Mouse (Mus musculus) midbrain, postnatal 0 days (tissue): ENCODE measurements around the gene Psmb10. TPM values are rescaled to one million over a fixed set of nuclear protein-coding genes. Genes with fewer than 3 reads are reported as not detected.

Experiments used
- ATAC-seq: fragments of 200-750 bp; cut with Nextera tagmentation; 2 replicates; pipeline ENCODE4 v1.8.0; 2017; ENCODE audit warnings: moderate number of reproducible peaks, mild to moderate bottlenecking, moderate TSS enrichment, moderate library complexity; ENCODE audit not compliant: low FRiP score
- DNase-seq: peaks from one replicate; pipeline ENCODE4 v3.0.0-alpha.2; 2015; ENCODE audit warnings: low spot score
- H3K27ac ChIP-seq: fragments of 300-500 bp; sonication (generic); 2 replicates; pipeline ENCODE4 v1.5.1; 2014; ENCODE audit warnings: low read depth, mild to moderate bottlenecking, low read length, mixed read lengths
- H3K27me3 ChIP-seq: fragments of 300-500 bp; sonication (generic); 2 replicates; pipeline ENCODE4 v1.6.1; 2014; ENCODE audit warnings: low read length, control low read depth, mixed read lengths; ENCODE audit not compliant: insufficient read depth
- H3K36me3 ChIP-seq: fragments of 300-500 bp; sonication (generic); 2 replicates; pipeline ENCODE4 v1.6.1; 2014; ENCODE audit warnings: low read length, control low read depth, mixed read lengths; ENCODE audit not compliant: insufficient read depth
- H3K4me1 ChIP-seq: fragments of 300-500 bp; sonication (generic); 2 replicates; pipeline ENCODE4 v1.6.1; 2014; ENCODE audit warnings: mild to moderate bottlenecking, control low read depth, antibody characterized with exemption, low read length, mixed read lengths; ENCODE audit not compliant: insufficient read depth
- H3K4me2 ChIP-seq: fragments of 300-500 bp; sonication (generic); 2 replicates; pipeline ENCODE4 v1.6.1; 2014; ENCODE audit warnings: low read depth, mild to moderate bottlenecking, low read length, mixed read lengths; ENCODE audit not compliant: poor library complexity, severe bottlenecking
- H3K4me3 ChIP-seq: fragments of 300-500 bp; sonication (generic); 2 replicates; pipeline ENCODE4 v1.5.1; 2014; ENCODE audit warnings: low read depth, mild to moderate bottlenecking, low read length, moderate library complexity
- H3K9ac ChIP-seq: fragments of 300-500 bp; sonication (generic); replicated peaks from 2 replicates; pipeline ENCODE4 v1.6.1; 2014; ENCODE audit warnings: mild to moderate bottlenecking, low read length, moderate library complexity, mixed read lengths; ENCODE audit not compliant: poor library complexity, severe bottlenecking
- H3K9me3 ChIP-seq: fragments of 300-500 bp; sonication (generic); 2 replicates; pipeline ENCODE4 v1.6.1; 2016; ENCODE audit warnings: low read length, control low read depth
- CTCF ChIP-seq: IDR thresholded peaks from 2 replicates; pipeline ENCODE4 v1.5.1; 2016; ENCODE audit warnings: antibody characterized with exemption, mild to moderate bottlenecking
- WGBS: fragments of 180-500 bp; shearing (Covaris S2); extraction: QIAGEN DNeasy Blood & Tissue Kit; methylation state at CpG from one replicate; pipeline ENCODE4 v1.1.7; 2014; 5-methylcytosine and 5-hydroxymethylcytosine counted together
- polyA plus RNA-seq: library from polyadenylated mRNA; unstranded; fragments of >200 nt; fragmentation: Nextera tagmentation; extraction: Ambion mirVana; gene quantifications from 2 replicates; pipeline ENCODE4 v1.2.1, GENCODE M21; 2015
- total RNA-seq: library from RNA; depleted of rRNA; stranded (reverse); fragments of >200 nt; gene quantifications from 2 replicates; pipeline ENCODE4 v1.2.3, GENCODE M21; 2014

The Psmb10 gene
- total and polyA plus RNA-seq, 2 experiments from 2014 or later: 85.1 to 110 TPM

DNA sequence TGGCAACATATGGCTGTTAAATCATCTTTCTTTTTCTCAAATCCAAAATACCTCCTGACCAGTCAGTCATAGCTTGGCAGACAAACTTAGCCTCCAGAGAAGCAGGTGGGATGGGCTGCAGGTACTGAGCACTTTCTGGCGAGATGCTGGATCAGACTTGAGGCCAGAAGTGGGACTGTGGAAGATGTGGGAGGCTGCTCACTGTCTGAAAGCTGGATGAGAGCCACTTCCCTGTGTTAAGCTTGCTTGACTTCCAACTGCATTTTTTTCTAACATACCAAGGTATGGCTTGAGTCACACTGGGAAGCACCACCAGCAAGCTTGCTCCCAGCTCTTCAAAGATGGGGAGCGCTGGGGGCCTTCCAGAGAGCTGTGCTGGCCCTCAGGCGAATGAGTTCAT lies 13.1 kb downstream of the Psmb10 start:
- no peak overlapping the region for H3K27ac ChIP-seq
- no peaks in the 10 kb centered on the region for H3K27me3 ChIP-seq
- no peak overlapping the region for H3K9ac ChIP-seq
- no peak for TF ChIP-seq CTCF
- no peak overlapping the region for H3K4me2 ChIP-seq
- DNase-seq: no peak
- 0 out of 2 replicates have a peak, but pooled peaks cover 5% of the 10 kb centered on the region for H3K36me3 ChIP-seq
- no peaks in the 10 kb centered on the region for H3K4me1 ChIP-seq
- H3K4me3 ChIP-seq: no peak overlapping the region
- H3K9me3 ChIP-seq: no peaks in the 10 kb centered on the region
- WGBS: 75% methylated on average over 3 of the region's 3 CpGs
- ATAC-seq: no peak

DNA sequence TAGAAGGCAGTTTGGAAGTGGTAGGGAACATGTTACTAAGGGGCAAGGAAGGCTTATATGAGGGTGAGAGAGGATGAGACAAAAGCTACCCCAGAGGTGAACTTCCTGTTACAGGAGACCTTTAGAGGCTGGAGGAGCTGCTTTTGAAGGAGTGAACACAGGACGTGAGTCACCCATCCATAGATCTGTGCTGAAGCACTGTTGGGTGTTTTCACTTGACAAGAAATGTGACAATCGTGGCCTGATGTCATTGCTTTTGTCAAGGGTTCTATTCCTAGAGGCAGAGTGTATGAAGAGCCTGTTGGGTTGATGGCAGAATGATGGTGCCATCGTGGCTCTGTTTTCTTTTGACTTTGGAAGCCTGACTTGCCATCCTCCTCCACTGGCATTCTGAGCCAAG lies 18.9 kb downstream of the Psmb10 start:
- WGBS: 92% methylated on average over 3 of the region's 3 CpGs
- Histone ChIP-seq H3K27me3 (no peaks in the 10 kb centered on the region), H3K4me3 (no peak overlapping the region), H3K27ac (no peak overlapping the region), H3K4me1 (no peaks in the 10 kb centered on the region), H3K36me3 (no peaks in the 10 kb centered on the region), H3K4me2 (no peak overlapping the region), H3K9ac (no peak overlapping the region), H3K9me3 (no peaks in the 10 kb centered on the region)
- ATAC-seq: no peak
- DNase-seq: no peak
- no peak for TF ChIP-seq CTCF

- DNase-seq: peak; percentile 10
- H3K36me3 ChIP-seq: no peaks in the 10 kb centered on the region
- WGBS: 33% methylated on average over 16 of the region's 16 CpGs
- H3K4me1 ChIP-seq: no peaks in the 10 kb centered on the region
- TF ChIP-seq CTCF: no peak
- peak overlapping the region; percentile 98 for H3K9ac ChIP-seq
- H3K9me3 ChIP-seq: no peaks in the 10 kb centered on the region
- ATAC-seq: no peak
- peak overlapping the region; percentile 88 for H3K27ac ChIP-seq
- peak overlapping the region; percentile 93 for H3K4me3 ChIP-seq
- H3K27me3 ChIP-seq: no peaks in the 10 kb centered on the region
- H3K4me2 ChIP-seq: peak overlapping the region; percentile 64
Observed at GRCm38 (mm10) chr8:105900941-105901616, 37.2 kb downstream of the Psmb10 start.

DNA sequence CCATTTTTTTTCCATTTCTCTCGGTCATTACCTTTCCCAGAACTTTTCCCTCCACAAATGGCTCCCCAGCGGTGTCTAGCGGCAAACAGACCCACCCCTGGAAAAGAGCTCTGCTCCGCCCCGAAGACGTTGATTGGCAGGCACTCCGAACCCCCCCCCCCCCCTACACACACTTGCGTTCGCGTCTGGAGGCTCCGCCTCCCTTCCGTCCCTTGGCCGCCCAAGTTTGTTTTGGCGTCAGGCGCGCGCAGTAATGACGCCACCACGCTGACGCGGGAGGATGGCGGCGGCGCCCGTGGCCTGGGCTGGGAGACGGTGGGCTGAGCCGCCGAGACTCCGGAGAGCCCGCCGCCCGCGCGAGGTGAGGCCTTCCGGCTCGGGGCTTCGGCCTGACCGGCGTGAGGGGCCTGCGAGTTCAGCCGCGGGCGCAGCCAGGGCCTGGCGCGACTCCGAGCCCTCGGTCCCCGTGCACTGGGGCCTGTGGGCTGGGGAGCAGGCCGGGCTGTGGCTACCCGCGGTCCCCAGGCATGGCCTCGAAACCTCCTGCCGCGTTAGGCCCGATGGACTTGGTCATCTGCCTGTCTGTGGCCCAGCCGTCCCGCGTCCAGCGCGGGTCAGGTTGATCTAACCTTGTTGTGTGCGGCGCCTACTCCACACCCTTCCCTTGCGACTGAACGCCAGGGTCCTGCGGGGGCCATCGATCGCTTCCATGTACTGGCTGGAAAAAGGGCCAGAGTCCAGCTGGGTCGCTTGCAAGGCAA lies 37.9 kb downstream of the Psmb10 start, which contains the start of gene Pskh1:
Pskh1 (plus strand) TSS at position 262 of the 761 bp plus-strand sequence.
- Histone ChIP-seq H3K4me2 (peak within 1 kb of the TSS; percentile 64), H3K4me3 (peak within 1 kb of the TSS; percentile 93), H3K9me3 (no peaks in the 10 kb centered on the region), H3K36me3 (no peaks in the 10 kb centered on the region), H3K27ac (peak within 1 kb of the TSS; percentile 88), H3K27me3 (no peaks in the 10 kb centered on the region), H3K9ac (peak within 1 kb of the TSS; percentile 98), H3K4me1 (no peaks in the 10 kb centered on the region)
- whole genome bisulfite sequencing: under 1% methylated on average over 68 of the region's 68 CpGs
- TF ChIP-seq CTCF: 0 out of 2 replicates have a peak, but pooled peaks have one; percentile 5
- peak; percentile 94 for DNase-seq
- ATAC-seq: peak; percentile 95

- Histone ChIP-seq H3K27ac (no peak overlapping the region), H3K4me3 (no peak overlapping the region), H3K4me2 (no peak overlapping the region), H3K9me3 (no peaks in the 10 kb centered on the region), H3K9ac (no peak overlapping the region), H3K27me3 (no peaks in the 10 kb centered on the region), H3K36me3 (peaks cover 8% of the 10 kb centered on the region; the same call in 1 of the 2 replicates), H3K4me1 (no peaks in the 10 kb centered on the region)
- TF ChIP-seq CTCF: no peak
- ATAC-seq (no peak), DNase-seq (no peak)
- 80% methylated on average over 9 of the region's 9 CpGs for WGBS
Observed at GRCm38 (mm10) chr8:105897801-105898480, 40.3 kb downstream of the Psmb10 start.
